Mouse (Mus musculus) C2C12 (cell line): ENCODE results near the gene Tmprss3.

Experiments
- CTCF ChIP-seq: IDR thresholded peaks from one replicate; pipeline ENCODE4 v1.5.1; 2011; ENCODE audit not compliant: control insufficient read depth, insufficient read depth, insufficient read length
- MAX ChIP-seq: IDR thresholded peaks from one replicate; pipeline ENCODE4 v1.6.1; 2011; ENCODE audit warnings: mild to moderate bottlenecking, control low read depth
- MYOD1 ChIP-seq: IDR thresholded peaks from one replicate; pipeline ENCODE4 v1.6.1; 2011; ENCODE audit warnings: low read depth; ENCODE audit not compliant: control insufficient read depth, insufficient read length
- MYOG ChIP-seq: IDR thresholded peaks from one replicate; pipeline ENCODE4 v1.6.1; 2011; ENCODE audit not compliant: control insufficient read depth, insufficient read length; ENCODE audit errors: extremely low read depth

DNA sequence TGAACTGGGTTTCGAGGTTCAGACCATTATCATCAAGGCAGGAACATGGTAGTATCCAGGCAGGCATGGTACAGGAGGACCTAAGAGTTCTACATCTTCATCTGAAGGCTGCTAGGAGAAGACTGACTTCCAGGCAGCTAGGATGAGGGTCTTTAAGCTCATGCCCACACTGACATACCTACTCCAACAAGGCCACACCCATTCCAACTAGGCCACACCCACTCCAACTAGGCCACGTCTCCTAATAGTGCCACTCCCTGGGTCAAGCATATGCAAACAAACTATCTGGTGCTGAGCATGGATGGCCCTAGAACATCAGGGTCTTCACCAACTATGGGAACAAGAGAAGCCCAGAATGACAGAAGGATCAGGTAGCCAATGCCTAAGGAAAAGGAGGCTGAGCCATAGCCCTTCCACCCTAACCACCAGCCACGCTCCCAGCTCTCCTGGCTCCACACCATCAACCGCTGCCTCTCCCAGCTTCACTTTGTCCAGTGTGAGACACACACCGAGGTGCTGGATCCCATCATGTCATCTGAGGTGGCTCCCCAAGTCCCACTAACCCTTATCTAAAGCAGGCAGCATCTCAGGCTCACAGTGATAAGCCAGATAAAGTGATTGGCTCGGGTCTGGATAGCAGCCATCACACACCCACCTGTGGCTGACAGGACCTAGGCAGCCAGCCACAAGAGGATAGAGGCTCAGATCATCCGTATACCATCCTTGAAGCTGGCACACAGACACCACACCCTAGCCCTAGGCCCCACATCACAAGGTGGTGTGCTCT is 39.6 kb upstream of the Tmprss3 start:
- TF ChIP-seq MYOD1 (no peak), CTCF (no peak), MYOG (no peak), MAX (no peak)
